Mouse (Mus musculus) adrenal gland, postnatal 0 days (tissue): ENCODE measurements around the gene Htr7. TPM values are rescaled to one million over a fixed set of nuclear protein-coding genes. Genes with fewer than 3 reads are reported as not detected.

Experiments used
- polyA plus RNA-seq: library from polyadenylated mRNA; unstranded; fragments of >200 nt; fragmentation: Nextera tagmentation; extraction: Ambion mirVana; gene quantifications from 2 replicates; pipeline ENCODE4 v1.2.1, GENCODE M21; 2015

Htr7 gene
- polyA plus RNA-seq: not detected in 2 replicates

DNA sequence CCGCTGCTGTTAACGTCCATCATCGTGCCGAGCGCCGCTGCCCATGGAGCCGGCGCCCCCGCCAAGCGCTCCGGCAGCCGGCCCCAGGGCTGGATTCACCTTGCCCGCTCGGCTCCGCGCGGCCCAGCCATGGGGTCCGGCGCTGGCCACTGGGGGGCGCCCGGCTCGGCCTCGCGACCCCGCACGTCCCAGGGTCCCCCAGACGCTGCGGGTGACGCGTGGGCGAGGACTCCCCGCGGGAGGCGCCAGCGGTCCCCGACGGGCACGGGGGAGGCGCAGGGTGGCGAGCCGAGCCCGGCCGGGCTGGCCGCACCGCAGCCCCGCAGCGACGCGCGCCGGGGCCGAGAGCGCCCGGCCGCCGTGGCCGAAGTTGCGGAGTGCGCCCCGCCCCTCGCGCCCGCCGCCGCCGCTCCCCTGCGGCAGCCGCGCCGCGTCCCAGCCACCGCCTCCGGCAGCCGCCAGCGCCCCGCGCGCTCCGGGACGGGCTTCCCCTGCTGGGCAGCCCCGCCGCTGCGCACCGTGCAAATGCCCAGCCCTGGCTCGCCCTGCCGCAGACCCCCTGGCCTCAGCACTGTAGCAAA is at the start of gene Htr7:
Htr7 (minus strand) TSS at position 277 of the 581 bp plus-strand sequence.

DNA sequence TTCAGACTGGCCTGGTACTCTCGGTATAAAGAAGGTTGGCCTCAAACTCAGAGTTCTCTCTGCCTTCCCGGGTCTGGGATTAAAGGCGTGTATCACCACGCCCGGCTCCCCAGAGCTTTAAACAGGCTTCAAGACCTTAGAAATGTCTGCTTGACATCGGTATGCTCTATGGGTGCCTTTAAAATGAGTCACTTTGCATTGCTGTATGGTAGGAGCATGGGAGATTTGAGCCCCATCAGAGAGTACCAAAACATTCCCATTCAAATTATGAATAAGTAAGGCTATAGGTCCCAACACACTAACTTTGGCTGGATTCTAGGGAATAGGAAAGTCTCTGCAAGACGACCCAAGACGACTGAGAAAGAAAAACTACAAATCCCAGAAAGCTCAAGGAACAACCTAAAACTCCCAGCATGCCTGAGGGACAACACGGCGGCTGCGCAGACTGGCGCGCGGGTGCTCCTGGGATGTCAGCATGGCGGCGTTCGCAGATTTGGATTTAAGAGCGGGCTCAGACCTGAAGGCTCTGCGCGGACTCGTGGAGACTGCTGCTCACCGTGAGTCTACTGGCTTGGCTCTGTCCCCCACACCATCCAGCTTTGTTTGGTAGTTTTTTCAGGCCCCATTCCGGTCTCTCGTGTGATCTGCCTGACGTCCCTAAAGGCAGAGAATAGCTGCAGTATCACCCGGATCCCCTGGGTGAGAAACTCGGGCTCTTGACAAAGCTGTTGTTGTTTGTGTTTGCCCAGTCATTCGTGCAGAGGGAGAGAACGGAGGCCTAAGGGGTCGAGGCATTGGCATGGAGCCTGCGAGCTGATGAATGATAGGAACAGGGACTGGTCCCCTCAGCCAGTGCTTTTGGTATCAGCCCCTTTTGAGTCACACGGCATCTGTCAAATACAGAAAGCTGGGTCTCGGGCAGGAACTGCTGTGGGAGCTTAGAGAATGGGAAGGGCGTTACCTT is 26.2 kb upstream of the Htr7 start, which contains the start of gene Rpp30:
Rpp30 (plus strand) TSS at position 455 of the 964 bp plus-strand sequence.

Other genes starting within 250 kb of the Htr7 start
- 59.1 and 60.4 TPM in 2 replicates for gene Rpp30, start 26.2 kb upstream of the Htr7 start, polyA plus RNA-seq
- gene Ankrd1, start 62.6 kb upstream of the Htr7 start, polyA plus RNA-seq: 0.22 and 1.9 TPM in 2 replicates